Mouse (Mus musculus): Measurements from ENCODE around the gene Scn2a.

DNA sequence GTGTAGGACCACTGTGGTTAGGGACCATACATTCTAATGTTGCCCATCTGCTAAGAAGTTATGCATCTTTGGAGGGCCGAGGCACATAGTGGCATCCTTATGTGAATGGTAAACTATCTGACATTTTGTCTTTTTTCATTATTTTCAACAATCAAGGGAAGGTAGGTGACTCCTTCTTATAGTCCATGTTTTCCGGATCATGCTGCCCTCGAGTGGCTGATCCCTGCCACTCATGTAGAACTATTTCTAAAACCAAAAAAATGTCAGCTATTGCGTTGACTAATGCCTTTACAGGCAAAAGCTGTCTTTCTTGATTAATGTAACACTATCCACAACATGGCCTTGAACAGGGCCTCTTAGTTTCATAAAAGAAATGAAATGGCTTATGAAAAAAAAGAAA lies 59.0 kb downstream of the Scn2a start:
- no peak for TF ChIP-seq CTCF (IDR thresholded peaks at IDR 0.05; ENCODE audit: extremely low read depth, insufficient read depth, low read length)
- TF ChIP-seq POLR2A (IDR thresholded peaks at IDR 0.05; ENCODE audit: extremely low read depth, insufficient read depth, low read length), result no peak
